Mouse (Mus musculus) right cerebral cortex, adult 18-20 months (tissue): ENCODE measurements around the gene Col11a2.

ENCODE experiments used
- DNase-seq: peaks from one replicate; pipeline ENCODE4 v3.0.0; 2022; ENCODE audit warnings: mixed read lengths

Gene Col11a2

GRCm38 (mm10) chr17:34107109-34107867, 68.1 kb downstream of the Col11a2 start:
- DNase-seq = no peak

GRCm38 (mm10) chr17:34108460-34108859, 69.2 kb downstream of the Col11a2 start:
- no peak for DNase-seq

- DNase-seq = no peak
Measured at GRCm38 (mm10) chr17:34109038-34109805, 70.0 kb downstream of the Col11a2 start.

- no peak for DNase-seq
Measured at GRCm38 (mm10) chr17:34109806-34110195, 70.6 kb downstream of the Col11a2 start.

- DNase-seq = no peak
Measured at GRCm38 (mm10) chr17:34110309-34110708, 71.1 kb downstream of the Col11a2 start.

GRCm38 (mm10) chr17:34114114-34114513, 74.9 kb downstream of the Col11a2 start:
- DNase-seq = no peak
